Mouse (Mus musculus) stomach, postnatal 0 days (tissue): Measurements from ENCODE around the gene Plekha6.

Experiments used
- CTCF ChIP-seq: IDR thresholded peaks from 2 replicates; pipeline ENCODE4 v1.5.1; 2016; ENCODE audit warnings: antibody characterized with exemption, low read depth, mild to moderate bottlenecking, moderate library complexity
- EP300 ChIP-seq: optimal IDR thresholded peaks from 2 replicates; pipeline ENCODE3; 2016; ENCODE audit warnings: antibody characterized with exemption

GRCm38 (mm10) chr1:133247189-133247588 lies 83.2 kb downstream of the Plekha6 start:
- TF ChIP-seq CTCF (no peak), EP300 (no peak)
